Comparison of ENCODE assay signal across 23 mouse cellular contexts in genomic region chr3:79174168-79174567, GRCm38 (mm10).
"Had no signal": no experiment of that assay in that cellular context is flagged by ENCODE, and none has a peak within 500 bp of the region (broad histone marks: within the 10 kb centered on the region; RNA-seq: fewer than 3 reads in every experiment).

No protein-coding gene starts in this region.

- H3K36me3 ChIP-seq: hindbrain, embryonic 15.5 days; liver, embryonic 12.5 days had no signal

- H3K27me3 ChIP-seq: heart, embryonic 13.5 days; heart, embryonic 15.5 days; hindbrain, embryonic 13.5 days; hindbrain, embryonic 15.5 days; kidney, embryonic 15.5 days; limb, embryonic 13.5 days; limb, embryonic 15.5 days; liver, embryonic 12.5 days had no signal

- H3K4me3 ChIP-seq: heart, embryonic 10.5 days; heart, embryonic 13.5 days; heart, embryonic 15.5 days; hindbrain, embryonic 13.5 days; hindbrain, embryonic 15.5 days; kidney, embryonic 15.5 days; left cerebral cortex, adult 2 months; limb, embryonic 13.5 days; limb, embryonic 15.5 days; liver, embryonic 12.5 days had no signal

- H3K9ac ChIP-seq: heart, embryonic 13.5 days; heart, embryonic 15.5 days; hindbrain, embryonic 13.5 days; hindbrain, embryonic 15.5 days; kidney, embryonic 15.5 days; limb, embryonic 13.5 days; limb, embryonic 15.5 days; liver, embryonic 12.5 days; liver, embryonic 14.5 days had no signal

- H3K27ac ChIP-seq: heart, embryonic 10.5 days; heart, embryonic 13.5 days; heart, embryonic 15.5 days; hindbrain, embryonic 13.5 days; hindbrain, embryonic 15.5 days; hindbrain, postnatal 0 days; kidney, embryonic 15.5 days; kidney, postnatal 0 days; left cerebral cortex, adult 2 months; limb, embryonic 13.5 days; limb, embryonic 15.5 days; liver, embryonic 12.5 days; liver, embryonic 14.5 days had no signal

- DNase-seq: gastrocnemius, postnatal 10 days; gastrocnemius, postnatal 25 days; heart, postnatal 14 days; heart, postnatal 36 days; kidney, adult 11 months; kidney, adult 9 months; kidney, postnatal 14 days; kidney, postnatal 36 days; layer of hippocampus, adult 9-11 months; left cerebral cortex, postnatal 4 days had no signal
